Mouse (Mus musculus) neural tube, embryonic 11.5 days (tissue): Measurements from ENCODE around the gene Uggt1. TPM values are rescaled to one million over a fixed set of nuclear protein-coding genes. Genes with fewer than 3 reads are reported as not detected.
A peak's percentile ranks its signal among the peaks of the same experiment; 100 is the strongest.

Experiments
- ATAC-seq: fragments of 200-750 bp; cut with Nextera tagmentation; 2 replicates; pipeline ENCODE4 v1.8.0; 2017; ENCODE audit warnings: moderate number of reproducible peaks, mild to moderate bottlenecking, moderate TSS enrichment, moderate library complexity; ENCODE audit not compliant: insufficient read depth, low FRiP score, low TSS enrichment
- DNase-seq: peaks from one replicate; pipeline ENCODE4 v3.0.0-alpha.2; 2015; ENCODE audit warnings: low spot score
- H3K27ac ChIP-seq: fragments of 300-500 bp; sonication (generic); 2 replicates; pipeline ENCODE4 v1.5.1; 2014; ENCODE audit warnings: low read depth, mild to moderate bottlenecking, low read length
- H3K27me3 ChIP-seq: fragments of 300-500 bp; sonication (generic); 2 replicates; pipeline ENCODE4 v1.6.1; 2014; ENCODE audit warnings: mild to moderate bottlenecking, low read length, mixed read lengths; ENCODE audit not compliant: control insufficient read depth, insufficient read depth
- H3K36me3 ChIP-seq: fragments of 300-500 bp; sonication (generic); 2 replicates; pipeline ENCODE4 v1.6.1; 2014; ENCODE audit warnings: mild to moderate bottlenecking, low read length, moderate library complexity, mixed read lengths; ENCODE audit not compliant: control insufficient read depth, insufficient read depth
- H3K4me1 ChIP-seq: fragments of 300-500 bp; sonication (generic); 2 replicates; pipeline ENCODE4 v1.6.1; 2014; ENCODE audit warnings: low read length, mixed read lengths; ENCODE audit not compliant: control insufficient read depth, insufficient read depth
- H3K4me2 ChIP-seq: fragments of 300-500 bp; sonication (generic); 2 replicates; pipeline ENCODE4 v1.6.1; 2014; ENCODE audit warnings: low read depth, mild to moderate bottlenecking, moderate library complexity
- H3K4me3 ChIP-seq: fragments of 300-500 bp; sonication (generic); 2 replicates; pipeline ENCODE4 v1.5.1; 2014; ENCODE audit warnings: low read depth, low read length
- H3K9ac ChIP-seq: fragments of 300-500 bp; sonication (generic); 2 replicates; pipeline ENCODE4 v1.6.1; 2014; ENCODE audit warnings: mild to moderate bottlenecking, low read length
- H3K9me3 ChIP-seq: fragments of 300-500 bp; sonication (generic); 2 replicates; pipeline ENCODE4 v1.6.1; 2016; ENCODE audit warnings: low read length; ENCODE audit not compliant: control insufficient read depth
- WGBS: fragments of 180-500 bp; shearing (Covaris S2); extraction: QIAGEN DNeasy Blood & Tissue Kit; methylation state at CpG from one replicate; pipeline ENCODE4 v1.1.7; 2014; 5-methylcytosine and 5-hydroxymethylcytosine counted together
- polyA plus RNA-seq: library from polyadenylated mRNA; unstranded; fragments of >200 nt; fragmentation: Nextera tagmentation; extraction: Ambion mirVana; gene quantifications from 2 replicates; pipeline ENCODE4 v1.2.1, GENCODE M21; 2014

Uggt1 gene
- polyA plus RNA-seq, 1 experiment from 2014 or later = 82.3 TPM

DNA sequence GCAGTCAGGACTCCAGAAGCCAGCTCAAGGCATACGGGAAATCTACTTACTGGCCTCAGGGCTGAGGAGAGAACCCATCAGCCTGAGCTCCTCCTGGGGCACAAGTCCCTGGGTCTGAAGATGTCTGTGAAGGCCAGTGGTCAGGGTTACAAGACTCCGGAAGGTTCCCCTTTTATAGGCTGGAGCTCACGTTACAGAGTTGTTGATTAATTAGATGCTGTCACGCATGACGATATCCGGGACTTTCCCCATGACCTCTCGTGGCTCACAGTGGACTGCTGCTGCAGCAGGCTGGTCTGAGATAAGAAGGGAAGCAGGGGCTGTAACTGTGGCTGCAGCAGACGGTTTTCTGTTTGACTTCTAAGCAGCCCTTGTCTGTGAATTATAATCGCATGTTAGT is 28.8 kb upstream of the Uggt1 start:
- 46% methylated on average over 9 of the region's 9 CpGs for WGBS
- peaks cover 4% of the 10 kb centered on the region; the same call in 1 of the 2 replicates for H3K27me3 ChIP-seq
- H3K4me3 ChIP-seq = no peak overlapping the region
- H3K9ac ChIP-seq = no peak overlapping the region
- H3K4me2 ChIP-seq = no peak overlapping the region
- no peaks in the 10 kb centered on the region for H3K4me1 ChIP-seq
- H3K36me3 ChIP-seq = no peaks in the 10 kb centered on the region
- ATAC-seq = no peak
- DNase-seq = no peak
- H3K9me3 ChIP-seq = no peaks in the 10 kb centered on the region
- H3K27ac ChIP-seq = no peak overlapping the region

DNA sequence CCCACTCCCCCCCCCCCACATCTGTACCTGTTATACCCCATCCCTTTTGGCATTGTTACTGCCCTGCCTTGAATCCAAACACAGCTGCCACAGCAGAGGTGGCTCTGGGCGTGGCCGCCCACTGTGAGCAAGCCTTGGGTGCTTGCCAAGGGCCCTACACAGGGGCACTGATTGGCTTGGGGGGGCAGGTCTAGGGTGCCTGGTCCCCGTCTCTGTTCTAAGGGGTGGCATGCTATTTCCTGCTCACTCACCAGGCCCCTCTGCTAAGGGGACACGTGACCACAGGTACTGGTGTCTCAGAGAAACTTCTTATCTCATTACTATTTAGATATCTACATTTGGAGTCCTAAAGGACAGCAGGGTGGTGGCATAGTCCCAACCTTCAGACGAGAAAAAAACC is 28.0 kb upstream of the Uggt1 start:
- Histone ChIP-seq H3K9me3 (no peaks in the 10 kb centered on the region), H3K27ac (no peak overlapping the region), H3K9ac (no peak overlapping the region), H3K36me3 (no peaks in the 10 kb centered on the region), H3K4me3 (no peak overlapping the region), H3K27me3 (peaks cover 4% of the 10 kb centered on the region; the same call in 1 of the 2 replicates), H3K4me2 (no peak overlapping the region), H3K4me1 (no peaks in the 10 kb centered on the region)
- DNase-seq = no peak
- WGBS = 85% methylated on average over 5 of the region's 5 CpGs
- ATAC-seq = no peak

DNA sequence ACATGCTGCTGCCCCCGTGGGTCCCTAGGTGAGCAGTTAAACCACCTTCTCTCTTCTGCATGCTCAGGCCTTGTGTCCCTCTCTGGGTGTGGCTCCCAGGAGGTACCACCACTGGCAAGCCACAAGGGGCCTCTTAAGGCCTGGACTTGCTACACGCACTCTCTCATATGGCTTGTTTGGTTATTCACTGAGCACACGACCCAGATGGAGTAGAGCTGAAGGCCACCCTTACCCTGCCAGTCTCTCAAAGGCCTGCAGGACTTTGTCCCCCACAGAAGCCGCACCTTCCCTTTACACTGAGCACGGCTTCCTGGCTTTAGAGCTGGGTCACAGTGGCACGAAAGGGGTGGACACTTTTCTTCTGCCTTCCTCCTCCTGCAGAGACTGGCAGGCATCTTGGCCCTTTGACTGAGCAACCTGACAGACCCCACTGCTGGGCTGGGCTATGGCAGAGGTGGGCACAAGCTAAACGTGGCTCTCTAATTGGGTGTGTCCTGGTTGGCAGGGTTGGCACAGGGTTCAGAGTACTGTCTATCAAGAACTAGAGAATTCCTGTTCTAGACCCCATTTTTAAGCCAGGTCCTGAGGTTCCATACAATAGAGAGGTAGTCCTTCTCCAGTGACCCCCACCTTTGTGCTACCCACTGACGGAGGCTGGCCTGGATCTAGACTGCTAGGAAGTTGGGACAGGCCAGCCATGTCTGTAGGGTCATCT is 27.2 kb upstream of the Uggt1 start:
- no peak for DNase-seq
- ATAC-seq = no peak
- Histone ChIP-seq H3K4me1 (no peaks in the 10 kb centered on the region), H3K4me2 (no peak overlapping the region), H3K9ac (no peak overlapping the region), H3K27ac (no peak overlapping the region), H3K4me3 (no peak overlapping the region), H3K9me3 (no peaks in the 10 kb centered on the region), H3K27me3 (peaks cover 4% of the 10 kb centered on the region; the same call in 1 of the 2 replicates), H3K36me3 (no peaks in the 10 kb centered on the region)
- 78% methylated on average over 8 of the region's 8 CpGs for WGBS

DNA sequence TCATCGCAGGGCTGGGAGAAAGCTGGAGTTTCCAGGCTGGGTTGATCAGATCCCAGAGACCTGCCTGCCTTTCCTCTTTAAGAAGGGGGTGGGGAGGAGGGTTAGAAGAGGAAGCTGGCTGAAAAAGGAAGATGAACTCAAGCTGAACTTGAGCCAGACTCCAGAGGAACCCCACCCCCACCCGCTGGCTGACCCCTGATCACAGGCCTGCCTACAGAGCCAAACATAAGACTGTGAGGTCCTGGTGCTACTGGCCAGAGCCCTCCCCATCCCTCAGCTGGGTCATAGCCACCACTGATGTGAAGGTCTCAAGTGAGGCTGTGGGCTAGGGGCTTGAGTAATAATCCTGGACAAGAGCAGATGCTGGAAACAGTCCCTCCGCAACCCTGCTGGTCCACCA is 26.1 kb upstream of the Uggt1 start:
- ATAC-seq (no peak), DNase-seq (no peak)
- no peak overlapping the region for H3K27ac ChIP-seq
- WGBS = 50% methylated on average over 3 of the region's 3 CpGs
- H3K27me3 ChIP-seq = peaks cover 4% of the 10 kb centered on the region; the same call in 1 of the 2 replicates
- no peaks in the 10 kb centered on the region for H3K36me3 ChIP-seq
- H3K4me1 ChIP-seq = no peaks in the 10 kb centered on the region
- no peaks in the 10 kb centered on the region for H3K9me3 ChIP-seq
- H3K9ac ChIP-seq = no peak overlapping the region
- H3K4me3 ChIP-seq = no peak overlapping the region
- no peak overlapping the region for H3K4me2 ChIP-seq

DNA sequence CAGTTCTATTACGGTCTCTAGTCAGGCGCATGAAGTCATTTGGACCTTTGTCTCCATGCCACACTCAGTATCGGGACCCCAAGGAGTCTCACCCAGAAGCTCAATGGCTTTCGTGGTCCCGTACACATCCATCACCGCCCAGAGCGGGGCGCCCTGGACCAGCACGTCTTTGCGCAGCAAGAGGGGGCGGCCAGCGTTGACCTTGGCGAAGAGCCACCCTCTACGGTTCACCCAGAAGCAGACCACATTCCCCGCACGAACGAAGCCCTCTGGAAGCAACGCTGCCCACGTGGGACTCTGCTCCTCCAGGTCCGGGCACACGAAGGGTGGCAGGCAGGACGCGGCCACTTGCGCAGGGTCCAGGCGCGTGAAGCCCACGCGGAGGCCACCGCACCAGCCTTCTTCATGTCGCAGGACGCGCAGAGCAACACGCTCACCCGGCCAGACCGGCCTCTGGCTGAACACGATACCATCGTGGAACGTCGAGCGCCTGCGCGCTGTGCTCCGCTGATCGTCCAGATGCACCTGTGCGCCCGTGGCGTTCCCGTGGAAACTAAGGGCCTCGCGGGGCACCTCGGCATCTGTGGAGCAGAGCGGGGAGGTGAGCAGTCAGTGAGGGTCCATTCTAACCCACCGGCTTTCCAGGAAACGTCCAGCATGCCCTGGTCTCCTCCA is 24.7 kb upstream of the Uggt1 start:
- whole genome bisulfite sequencing = 37% methylated on average over 54 of the region's 54 CpGs
- Histone ChIP-seq H3K4me2 (peak overlapping the region; percentile 21), H3K4me1 (no peaks in the 10 kb centered on the region), H3K9me3 (no peaks in the 10 kb centered on the region), H3K9ac (no peak overlapping the region), H3K36me3 (no peaks in the 10 kb centered on the region), H3K4me3 (no peak overlapping the region), H3K27me3 (peaks cover 4% of the 10 kb centered on the region; the same call in 1 of the 2 replicates), H3K27ac (no peak overlapping the region)
- no peak for DNase-seq
- no peak for ATAC-seq

DNA sequence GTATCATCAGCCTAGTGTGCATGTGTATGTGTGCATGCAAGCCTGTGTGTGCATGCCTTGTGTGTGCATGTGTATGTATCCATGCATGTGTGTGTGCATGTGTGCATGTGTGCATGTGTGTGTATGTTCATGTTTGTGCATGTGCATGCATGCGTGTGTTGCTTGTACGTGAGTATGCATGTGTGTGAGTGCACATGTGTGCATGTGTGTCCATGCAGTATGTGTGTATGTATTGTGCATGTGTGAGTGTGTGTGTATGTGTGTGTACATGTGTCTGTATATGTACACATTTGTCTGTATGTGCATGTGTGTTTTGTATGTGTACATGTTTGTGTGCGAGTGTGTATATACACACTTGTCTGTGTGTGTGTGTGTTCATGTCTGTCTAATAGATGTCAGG is 23.1 kb upstream of the Uggt1 start:
- DNase-seq (no peak), ATAC-seq (no peak)
- H3K9ac ChIP-seq = no peak overlapping the region
- no peaks in the 10 kb centered on the region for H3K4me1 ChIP-seq
- peaks cover 4% of the 10 kb centered on the region; the same call in 1 of the 2 replicates for H3K27me3 ChIP-seq
- no peaks in the 10 kb centered on the region for H3K36me3 ChIP-seq
- H3K4me3 ChIP-seq = no peak overlapping the region
- H3K27ac ChIP-seq = no peak overlapping the region
- no peaks in the 10 kb centered on the region for H3K9me3 ChIP-seq
- H3K4me2 ChIP-seq = no peak overlapping the region
- 94% methylated on average over 3 of the region's 3 CpGs for WGBS

DNA sequence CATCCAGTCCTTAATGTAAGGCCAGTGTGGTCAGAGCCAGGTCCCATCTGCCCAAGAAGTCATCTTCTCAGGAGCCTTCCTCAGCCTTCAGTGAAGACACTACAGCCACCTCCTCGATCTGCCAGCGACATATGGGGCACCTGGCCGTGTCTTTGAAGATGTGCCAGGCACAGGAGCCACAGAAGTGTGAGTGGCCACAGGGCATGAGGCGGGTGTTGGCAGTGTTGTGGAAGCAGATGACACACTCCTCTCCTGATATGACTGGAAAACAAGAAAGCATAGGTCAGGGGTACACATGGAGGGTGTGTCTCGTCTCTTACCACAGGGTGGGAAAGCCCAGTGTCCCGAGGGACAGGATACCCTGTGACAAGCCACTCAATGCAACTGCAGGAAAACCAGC is 21.8 kb upstream of the Uggt1 start:
- H3K36me3 ChIP-seq = no peaks in the 10 kb centered on the region
- no peak overlapping the region for H3K4me2 ChIP-seq
- H3K4me1 ChIP-seq = no peaks in the 10 kb centered on the region
- H3K9me3 ChIP-seq = no peaks in the 10 kb centered on the region
- H3K27ac ChIP-seq = no peak overlapping the region
- H3K27me3 ChIP-seq = peaks cover 4% of the 10 kb centered on the region; the same call in 1 of the 2 replicates
- H3K9ac ChIP-seq = no peak overlapping the region
- ATAC-seq (no peak), DNase-seq (no peak)
- H3K4me3 ChIP-seq = no peak overlapping the region
- 83% methylated on average over 6 of the region's 6 CpGs for WGBS

DNA sequence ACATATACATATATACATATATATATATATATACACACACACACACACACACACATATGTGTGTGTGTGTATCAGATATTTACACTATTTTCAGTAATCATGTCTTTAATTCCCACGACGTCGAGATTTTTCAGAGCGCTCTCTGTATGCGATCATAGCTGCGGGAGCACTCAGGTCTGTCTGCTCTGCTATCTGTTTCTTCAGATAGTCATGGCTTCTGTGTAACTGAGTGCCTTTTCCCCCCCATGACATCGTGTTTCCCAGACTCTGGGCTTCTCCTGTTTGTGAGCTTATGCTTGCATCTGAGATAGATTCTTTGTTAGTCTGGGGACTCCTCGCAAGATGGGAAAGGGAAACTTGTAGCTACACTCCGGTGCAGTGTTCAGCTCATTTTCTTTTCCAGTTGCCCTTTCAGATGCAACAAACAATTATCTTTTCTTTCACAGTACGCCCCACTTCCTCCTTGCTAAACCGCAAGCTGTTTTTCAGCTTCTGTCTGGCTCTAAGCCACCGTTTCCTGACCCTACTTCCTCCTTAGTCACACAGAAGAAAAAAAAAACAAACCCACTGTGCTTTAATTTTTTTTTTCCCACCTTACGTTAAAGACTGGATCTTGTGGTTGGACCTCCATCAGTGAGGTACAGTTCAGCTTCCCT is 19.4 kb upstream of the Uggt1 start:
- no peaks in the 10 kb centered on the region for H3K36me3 ChIP-seq
- H3K4me1 ChIP-seq = no peaks in the 10 kb centered on the region
- H3K27me3 ChIP-seq = no peaks in the 10 kb centered on the region
- no peaks in the 10 kb centered on the region for H3K9me3 ChIP-seq
- 83% methylated on average over 13 of the region's 13 CpGs for WGBS
- no peak overlapping the region for H3K4me2 ChIP-seq
- H3K9ac ChIP-seq = no peak overlapping the region
- ATAC-seq = no peak
- no peak for DNase-seq
- no peak overlapping the region for H3K4me3 ChIP-seq
- no peak overlapping the region for H3K27ac ChIP-seq
